Mouse (Mus musculus): Measurements from ENCODE around the gene Steap3. TPM values are rescaled to one million over a fixed set of nuclear protein-coding genes. Genes with fewer than 3 reads are reported as not detected.

The Steap3 gene
- total and polyA plus RNA-seq, 2 experiments, result 7.5 to 33.3 TPM

GRCm38 (mm10) chr1:120267631-120268030 is 4.9 kb downstream of the Steap3 start:
- H3K79me2 ChIP-seq (ENCODE audit: control insufficient read depth, insufficient read depth, low read length), result peaks cover 5% of the 10 kb centered on the region; the same call in 1 of the 2 replicates
- 87% methylated on average over 3 of the region's 3 CpGs for WGBS
- TF ChIP-seq CTCF (IDR thresholded peaks at IDR 0.05; ENCODE audit: low read depth, low read length), result no peak
- TF ChIP-seq POLR2A (IDR thresholded peaks at IDR 0.05; ENCODE audit: extremely low read depth, insufficient read depth, low read length), result no peak
- no peaks in the 10 kb centered on the region for H3K27me3 ChIP-seq (ENCODE audit: control insufficient read depth, insufficient read depth, low read length)
- peaks cover 24% of the 10 kb centered on the region for H3K4me1 ChIP-seq (ENCODE audit: control insufficient read depth, insufficient read depth, low read length)
- no peak overlapping the region for H3K9ac ChIP-seq (ENCODE audit: low read depth, low read length)
- H3K4me3 ChIP-seq (ENCODE audit: insufficient read depth, low read depth, low read length), result no peak overlapping the region
- DNase-seq (ENCODE audit: extremely low read depth, low read depth, low spot score), result no peak
- no peak overlapping the region for H3K27ac ChIP-seq (replicated peaks; ENCODE audit: insufficient read depth, low read depth, low read length)
- no peaks in the 10 kb centered on the region for H3K36me3 ChIP-seq (ENCODE audit: control insufficient read depth, insufficient read depth, low read length)

- H3K4me3 ChIP-seq (ENCODE audit: insufficient read depth, low read depth, low read length), result no peak overlapping the region
- no peak overlapping the region for H3K9ac ChIP-seq (ENCODE audit: low read depth, low read length)
- H3K27ac ChIP-seq (replicated peaks; ENCODE audit: insufficient read depth, low read depth, low read length), result peak overlapping the region; percentile 31
- no peak for DNase-seq (ENCODE audit: extremely low read depth, low read depth, low spot score)
- no peaks in the 10 kb centered on the region for H3K27me3 ChIP-seq (ENCODE audit: control insufficient read depth, insufficient read depth, low read length)
- H3K36me3 ChIP-seq (ENCODE audit: control insufficient read depth, insufficient read depth, low read length), result no peaks in the 10 kb centered on the region
- TF ChIP-seq CTCF (IDR thresholded peaks at IDR 0.05; ENCODE audit: low read depth, low read length), result no peak
- no peak for TF ChIP-seq POLR2A (IDR thresholded peaks at IDR 0.05; ENCODE audit: extremely low read depth, insufficient read depth, low read length)
- peaks cover 24% of the 10 kb centered on the region for H3K4me1 ChIP-seq (ENCODE audit: control insufficient read depth, insufficient read depth, low read length)
- WGBS, result 31% methylated on average over 4 of the region's 4 CpGs
- peaks cover 5% of the 10 kb centered on the region; the same call in 1 of the 2 replicates for H3K79me2 ChIP-seq (ENCODE audit: control insufficient read depth, insufficient read depth, low read length)
These were observed 6.0 kb downstream of the Steap3 start for GRCm38 (mm10) chr1:120266460-120266859.

GRCm38 (mm10) chr1:120264861-120265686 is 7.4 kb downstream of the Steap3 start:
- under 1% methylated on average over 40 of the region's 40 CpGs for WGBS
- peaks cover 22% of the 10 kb centered on the region for H3K4me1 ChIP-seq (ENCODE audit: control insufficient read depth, insufficient read depth, low read length)
- no peak; the same call in 1 of the 2 replicates for TF ChIP-seq POLR2A (IDR thresholded peaks at IDR 0.05; ENCODE audit: extremely low read depth, insufficient read depth, low read length)
- peak; percentile 11; the same call in 1 of the 2 replicates for TF ChIP-seq CTCF (IDR thresholded peaks at IDR 0.05; ENCODE audit: low read depth, low read length)

GRCm38 (mm10) chr1:120263226-120263625 is 9.3 kb downstream of the Steap3 start:
- TF ChIP-seq POLR2A (IDR thresholded peaks at IDR 0.05; ENCODE audit: extremely low read depth, insufficient read depth, low read length) (no peak), CTCF (IDR thresholded peaks at IDR 0.05; ENCODE audit: low read depth, low read length) (no peak)
- Histone ChIP-seq H3K79me2 (ENCODE audit: control insufficient read depth, insufficient read depth, low read length) (peaks cover 5% of the 10 kb centered on the region; the same call in 1 of the 2 replicates), H3K9ac (ENCODE audit: low read depth, low read length) (no peak overlapping the region), H3K4me1 (ENCODE audit: control insufficient read depth, insufficient read depth, low read length) (peaks cover 17% of the 10 kb centered on the region), H3K36me3 (ENCODE audit: control insufficient read depth, insufficient read depth, low read length) (no peaks in the 10 kb centered on the region), H3K27me3 (ENCODE audit: control insufficient read depth, insufficient read depth, low read length) (no peaks in the 10 kb centered on the region), H3K27ac (replicated peaks; ENCODE audit: insufficient read depth, low read depth, low read length) (no peak overlapping the region), H3K4me3 (ENCODE audit: insufficient read depth, low read depth, low read length) (no peak overlapping the region)
- WGBS, result 50% methylated on average over 4 of the region's 4 CpGs
- peak; percentile 29 for DNase-seq (ENCODE audit: extremely low read depth, low read depth, low spot score)

More at GRCm38 (mm10) chr1:120264861-120265686, 7.4 kb downstream of the Steap3 start:
- Histone ChIP-seq H3K27ac (replicated peaks; ENCODE audit: insufficient read depth, low read depth, low read length) (peak overlapping the region; percentile 64), H3K79me2 (ENCODE audit: control insufficient read depth, insufficient read depth, low read length) (peaks cover 5% of the 10 kb centered on the region; the same call in 1 of the 2 replicates), H3K27me3 (ENCODE audit: control insufficient read depth, insufficient read depth, low read length) (no peaks in the 10 kb centered on the region), H3K4me3 (ENCODE audit: insufficient read depth, low read depth, low read length) (peak overlapping the region; percentile 65), H3K9ac (ENCODE audit: low read depth, low read length) (peak overlapping the region; percentile 64), H3K36me3 (ENCODE audit: control insufficient read depth, insufficient read depth, low read length) (no peaks in the 10 kb centered on the region)
- peak; percentile 84 for DNase-seq (ENCODE audit: extremely low read depth, low read depth, low spot score)

GRCm38 (mm10) chr1:120261166-120261565 is 11.3 kb downstream of the Steap3 start:
- Histone ChIP-seq H3K27me3 (ENCODE audit: control insufficient read depth, insufficient read depth, low read length) (no peaks in the 10 kb centered on the region), H3K4me3 (ENCODE audit: insufficient read depth, low read depth, low read length) (no peak overlapping the region), H3K36me3 (ENCODE audit: control insufficient read depth, insufficient read depth, low read length) (no peaks in the 10 kb centered on the region), H3K79me2 (ENCODE audit: control insufficient read depth, insufficient read depth, low read length) (no peaks in the 10 kb centered on the region; the same call in 1 of the 2 replicates), H3K27ac (replicated peaks; ENCODE audit: insufficient read depth, low read depth, low read length) (no peak overlapping the region), H3K9ac (ENCODE audit: low read depth, low read length) (no peak overlapping the region), H3K4me1 (ENCODE audit: control insufficient read depth, insufficient read depth, low read length) (peaks cover 5% of the 10 kb centered on the region)
- DNase-seq (ENCODE audit: extremely low read depth, low read depth, low spot score), result no peak
- no peak for TF ChIP-seq POLR2A (IDR thresholded peaks at IDR 0.05; ENCODE audit: extremely low read depth, insufficient read depth, low read length)
- TF ChIP-seq CTCF (IDR thresholded peaks at IDR 0.05; ENCODE audit: low read depth, low read length), result no peak
- WGBS, result 97% methylated on average over 5 of the region's 5 CpGs

All from liver, adult 2 months (tissue).